Mouse (Mus musculus): Measurements from ENCODE around the gene Dysf.

Gene Dysf

DNA sequence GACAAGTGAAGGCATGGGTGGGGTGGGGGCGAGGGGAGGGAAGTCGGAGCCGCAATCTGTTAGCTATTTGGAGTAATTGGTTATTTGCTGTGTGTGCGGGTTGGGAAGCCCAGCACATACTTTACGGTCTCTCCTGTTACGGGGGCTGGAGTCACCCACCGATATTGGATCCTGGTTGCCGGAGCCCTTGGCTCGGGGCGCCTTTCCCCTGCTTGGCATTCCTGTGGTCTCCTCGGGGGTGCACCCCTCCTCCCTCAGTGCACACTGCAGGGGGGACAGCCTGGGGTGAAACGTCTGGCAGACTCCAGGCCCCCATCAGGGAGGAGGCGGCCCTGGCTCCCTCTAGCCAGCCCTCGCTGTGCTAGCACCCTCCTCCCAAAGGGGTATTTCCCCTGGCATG lies 159.2 kb downstream of the Dysf start:
- DNase-seq (ENCODE audit: low spot score in 2 of 2) = no peak

DNA sequence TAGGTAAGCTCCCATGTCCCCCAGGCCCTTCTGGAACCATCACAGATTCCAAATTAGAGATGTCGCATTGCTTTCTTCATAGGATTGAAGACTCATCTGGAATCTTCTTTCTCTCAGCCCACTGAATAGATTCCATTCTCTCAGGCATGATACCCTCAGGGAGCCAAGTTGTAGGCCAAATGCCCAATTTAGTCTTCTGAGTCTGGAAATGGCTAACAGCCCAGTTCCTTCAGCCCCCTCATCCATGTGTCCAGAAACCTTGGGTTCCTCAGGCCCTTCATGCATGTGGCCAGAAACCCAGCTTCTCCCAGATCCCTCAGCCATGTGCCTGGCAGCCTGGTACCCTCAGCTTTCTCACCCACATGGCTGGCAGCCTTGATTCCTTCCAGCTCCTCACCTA lies 160.2 kb downstream of the Dysf start:
- DNase-seq (ENCODE audit: low spot score in 2 of 2) = no peak

DNA sequence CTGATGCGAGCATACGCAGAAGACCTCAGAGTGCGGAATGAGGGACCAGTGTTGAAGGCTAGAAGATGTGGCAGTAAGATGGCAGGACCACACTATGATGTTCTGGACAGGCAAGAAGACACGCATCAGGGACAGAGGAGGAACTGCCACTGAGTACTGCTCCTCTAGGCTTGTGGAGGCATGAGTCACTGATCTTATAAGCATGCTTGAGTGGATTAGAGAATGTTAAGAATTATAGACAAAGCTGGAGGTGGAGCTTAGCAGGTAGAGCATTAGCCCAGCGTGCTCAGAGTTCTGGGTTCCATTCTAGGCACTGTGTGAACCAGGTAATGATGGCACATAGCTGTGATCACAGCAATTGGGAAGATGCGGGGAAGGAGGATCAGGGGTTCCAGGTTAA lies 165.2 kb downstream of the Dysf start:
- no peak for DNase-seq (ENCODE audit: low spot score in 2 of 2)

DNA sequence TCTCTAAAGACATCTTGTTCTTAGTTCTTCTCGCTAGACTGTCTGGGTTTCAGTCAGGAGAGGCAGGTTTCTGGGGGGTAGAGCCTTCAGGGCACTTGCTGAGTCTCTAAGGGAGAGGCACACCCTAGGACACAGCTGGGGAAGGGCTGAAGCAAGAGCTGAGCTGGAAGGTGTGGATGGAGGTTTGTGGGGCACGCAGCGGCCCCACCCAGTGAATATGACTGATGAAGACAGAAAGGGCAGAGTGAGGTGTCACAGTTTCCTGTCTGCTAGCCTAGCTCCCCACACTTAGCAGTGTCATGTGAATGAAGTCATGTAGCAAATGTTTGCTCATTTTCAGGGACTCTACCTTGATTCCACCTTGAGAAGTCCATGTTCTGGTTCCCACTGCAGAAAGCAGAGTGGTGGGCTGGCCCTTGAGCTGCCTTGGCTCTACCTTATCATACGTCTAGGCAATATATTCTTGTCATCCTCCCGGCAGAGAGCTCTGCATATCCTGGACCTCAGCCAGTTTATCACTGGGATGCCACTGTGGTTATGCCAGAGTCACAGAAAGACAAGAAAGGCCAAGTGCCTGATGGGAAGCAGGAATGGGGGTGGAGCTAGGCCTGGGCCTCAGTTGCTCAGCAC lies 170.5 kb downstream of the Dysf start:
- no peak for DNase-seq (ENCODE audit: low spot score in 2 of 2)

DNA sequence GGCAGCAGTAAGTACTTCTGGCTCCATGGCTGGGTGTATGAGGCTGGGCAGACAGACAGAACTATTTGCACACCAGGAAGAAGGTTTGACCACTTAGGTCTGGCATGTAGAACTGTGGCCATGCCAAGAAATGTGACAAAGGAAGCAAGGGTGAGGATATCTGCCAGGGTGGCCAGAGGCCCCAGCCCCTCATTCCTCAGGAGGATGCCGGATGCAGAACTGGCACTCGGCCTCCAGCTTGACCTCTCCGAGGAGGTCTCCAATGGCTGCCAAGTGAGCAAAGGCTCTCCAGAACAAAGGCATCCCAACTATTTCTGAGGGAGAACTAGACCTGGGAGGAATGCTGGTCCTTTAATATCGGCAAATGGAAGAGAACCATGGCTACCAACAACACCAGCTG lies 173.1 kb downstream of the Dysf start:
- DNase-seq (ENCODE audit: low spot score in 2 of 2) = no peak

DNA sequence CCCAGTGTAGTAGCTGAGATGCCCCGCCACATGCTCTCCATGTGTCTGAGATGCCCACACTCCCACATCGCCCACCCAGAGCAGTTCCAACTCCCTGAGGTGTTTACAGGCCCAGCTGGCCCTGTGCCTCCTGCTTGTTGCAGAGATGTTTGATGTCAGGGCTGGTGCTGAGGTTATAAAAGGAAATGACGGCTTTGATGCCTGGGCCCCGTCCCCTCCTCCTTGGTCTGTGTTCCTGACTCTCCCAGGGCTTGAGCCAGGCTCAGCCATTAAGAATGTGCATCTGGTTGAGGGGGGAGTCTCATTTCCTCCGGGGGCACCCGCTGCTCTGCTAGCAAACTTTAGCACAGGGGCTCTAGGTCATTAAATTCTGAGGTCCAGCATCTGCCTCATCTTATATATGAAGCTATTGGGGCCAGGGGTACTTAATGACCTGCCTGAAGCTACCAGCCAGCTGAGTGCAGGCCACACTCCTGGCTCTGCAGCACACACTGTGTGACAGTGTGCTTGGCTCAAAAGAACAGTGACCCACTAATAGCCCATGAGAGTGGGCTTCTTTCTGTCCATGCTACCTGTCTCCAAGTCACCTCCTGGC lies 183.4 kb downstream of the Dysf start:
- DNase-seq (ENCODE audit: low spot score in 2 of 2) = no peak

DNA sequence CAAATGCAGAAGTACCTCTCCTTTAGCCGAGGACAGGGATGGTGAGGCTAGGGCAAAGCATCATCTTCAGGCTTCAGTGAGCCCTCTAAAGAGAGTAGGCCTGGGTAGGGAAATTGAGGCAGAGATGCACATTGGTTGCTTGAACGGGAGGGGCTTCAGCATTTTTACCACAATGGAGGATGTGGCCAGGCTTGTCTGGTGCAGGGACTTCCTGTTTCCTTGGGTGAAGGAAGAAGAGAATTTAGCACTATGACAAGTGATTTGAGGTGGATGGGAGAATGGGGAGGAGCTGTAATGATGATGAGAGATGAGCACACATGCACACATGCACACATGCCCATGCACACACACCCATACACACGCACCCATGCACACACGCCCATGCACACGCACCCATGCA lies 188.1 kb downstream of the Dysf start:
- DNase-seq (ENCODE audit: low spot score in 2 of 2) = no peak

DNA sequence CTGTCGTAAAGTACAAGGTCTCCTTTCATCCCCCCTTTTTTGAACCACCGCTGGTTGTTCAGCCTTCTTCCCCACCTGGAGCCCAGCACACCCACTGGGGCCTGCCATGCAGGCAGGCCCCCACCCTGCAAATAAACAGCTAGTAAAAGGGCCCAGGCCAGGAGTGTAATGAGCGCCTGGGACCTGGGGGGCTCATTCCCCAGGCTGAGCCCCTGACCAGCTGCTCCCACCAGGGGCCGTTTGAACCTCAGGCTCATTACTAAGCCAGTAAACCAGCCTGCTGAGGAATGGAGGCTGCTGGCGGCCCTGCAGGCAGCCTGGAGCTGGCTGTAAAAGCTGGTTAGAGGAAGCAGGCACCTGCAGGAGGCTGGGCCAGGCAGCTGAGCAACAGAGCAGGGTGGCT lies 189.4 kb downstream of the Dysf start:
- DNase-seq (ENCODE audit: low spot score in 2 of 2) = no peak

DNA sequence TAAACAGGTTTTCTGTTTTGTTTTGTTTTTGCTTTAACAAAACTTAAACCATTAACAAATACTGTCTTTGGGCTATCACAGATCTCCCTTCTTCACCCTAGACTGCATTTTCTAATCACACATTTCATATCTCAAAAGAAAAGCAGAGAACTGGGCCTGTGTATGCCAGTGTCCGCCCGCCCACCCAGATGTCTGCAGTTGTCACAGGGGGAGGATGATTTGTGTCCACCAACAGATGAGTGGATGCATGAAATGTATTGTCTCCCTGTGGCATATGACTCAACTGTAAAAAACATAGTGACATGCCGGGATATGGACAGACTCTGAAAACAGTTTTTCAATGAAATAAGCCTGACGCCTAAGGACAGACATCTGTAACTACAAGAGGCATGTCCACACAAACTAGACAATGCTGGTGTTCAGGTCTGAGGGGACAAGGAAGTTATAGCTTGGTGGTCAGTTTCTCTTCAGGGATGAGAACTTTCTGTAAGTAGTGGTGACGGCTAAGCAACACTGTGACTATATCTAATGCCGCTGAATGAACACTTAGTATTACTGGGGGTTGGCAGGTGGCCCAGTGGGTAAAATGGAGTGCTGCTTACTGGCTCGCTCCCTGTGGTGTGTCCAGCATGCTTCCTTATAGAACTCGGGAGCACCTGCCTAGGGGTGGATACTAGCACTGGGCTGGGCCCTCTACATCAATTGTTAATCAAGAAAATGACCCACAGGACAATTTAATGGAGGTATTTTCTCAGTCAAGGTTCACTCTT lies 193.5 kb downstream of the Dysf start:
- no peak for DNase-seq (ENCODE audit: low spot score in 2 of 2)

DNA sequence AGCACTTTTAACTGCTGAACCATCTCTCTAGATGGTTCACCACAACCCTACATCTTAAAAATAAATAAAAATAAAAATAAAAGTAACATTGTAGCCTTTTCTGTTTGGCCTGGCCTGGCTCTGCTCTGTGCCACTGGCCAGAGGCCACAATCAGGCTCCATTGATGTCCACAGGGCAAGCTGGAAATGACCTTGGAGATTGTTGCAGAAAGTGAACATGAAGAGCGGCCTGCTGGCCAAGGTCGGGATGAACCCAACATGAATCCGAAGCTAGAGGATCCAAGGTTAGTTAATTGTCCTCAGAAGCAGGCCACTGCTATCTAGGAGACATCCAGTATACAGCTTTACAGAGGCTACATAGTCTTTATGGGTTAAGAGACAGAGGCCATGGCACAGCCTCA lies 197.2 kb downstream of the Dysf start:
- DNase-seq (ENCODE audit: low spot score in 2 of 2) = no peak

DNA sequence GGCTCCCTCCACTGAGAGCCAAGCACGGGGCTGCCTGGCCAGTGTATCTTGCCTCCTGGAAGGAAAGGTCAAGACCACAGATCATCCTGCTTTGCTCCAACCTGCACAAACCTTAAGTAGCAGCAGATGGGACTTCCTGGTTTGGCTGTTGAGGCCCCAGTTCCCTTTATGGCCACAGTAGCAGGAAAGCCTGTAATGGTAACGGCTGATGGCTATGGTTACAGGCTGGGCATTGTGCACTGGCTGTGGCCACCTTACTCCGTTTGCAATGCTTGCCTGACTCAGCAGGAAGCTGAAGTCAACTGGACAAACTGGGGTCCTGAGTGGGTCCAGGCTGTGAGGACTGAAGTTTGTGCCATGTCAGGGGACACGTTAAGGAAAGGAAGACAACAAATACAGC lies 200.2 kb downstream of the Dysf start:
- no peak for DNase-seq (ENCODE audit: low spot score in 2 of 2)

DNA sequence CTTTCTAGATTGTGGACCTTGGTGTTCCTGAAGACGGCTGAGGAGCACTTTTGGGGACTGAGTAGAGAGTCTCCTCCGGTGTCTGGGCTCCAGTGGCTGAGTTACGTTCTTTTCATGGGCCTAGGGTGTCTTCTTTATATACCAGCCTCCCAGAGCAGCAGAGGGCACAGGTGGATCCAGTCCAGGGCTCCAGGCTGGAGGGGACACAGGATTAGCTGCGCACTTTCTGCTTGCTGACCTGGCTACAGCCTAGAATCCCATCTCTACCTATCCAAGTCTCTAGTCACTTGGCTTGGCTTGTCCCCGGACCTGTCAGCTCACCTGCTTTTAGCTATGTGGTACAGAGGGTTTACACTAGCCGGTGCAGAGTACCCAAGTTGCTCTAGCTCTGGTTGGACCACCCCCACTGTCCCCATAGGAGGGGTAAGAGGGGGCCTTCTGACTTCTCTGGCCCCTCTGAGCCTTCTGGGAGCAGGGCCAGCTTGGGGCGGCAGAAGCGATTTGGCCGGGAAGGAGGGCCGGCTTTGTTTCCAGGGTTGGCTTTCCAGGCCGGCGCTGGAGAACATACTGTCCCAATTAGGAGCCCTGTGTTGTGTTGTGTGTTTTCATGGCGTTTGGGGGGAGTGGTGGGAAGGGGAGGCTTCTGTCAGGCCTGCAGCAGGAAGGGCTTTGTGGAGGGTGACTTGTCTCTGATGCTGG lies 201.5 kb downstream of the Dysf start:
- no peak for DNase-seq (ENCODE audit: low spot score in 2 of 2)

DNA sequence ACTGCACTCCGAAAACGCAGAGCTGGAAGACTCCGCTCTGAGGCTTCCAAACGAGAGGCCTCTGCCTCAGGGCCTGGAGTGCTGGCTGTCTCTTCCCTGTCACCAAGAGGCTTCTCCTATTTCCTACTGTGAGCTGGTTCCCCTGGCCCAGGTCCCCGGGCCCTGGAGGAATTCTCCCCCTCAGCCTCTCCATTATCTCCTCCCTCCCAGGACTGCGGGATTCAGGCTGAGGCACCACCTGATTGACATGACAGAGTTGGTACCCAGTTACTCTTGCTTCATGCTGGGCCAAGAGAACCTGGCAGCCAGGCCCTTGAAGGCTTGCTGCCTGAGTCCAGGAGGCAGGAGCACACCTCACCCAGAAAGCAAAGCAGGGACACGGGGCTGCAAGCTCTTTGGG lies 203.1 kb downstream of the Dysf start:
- DNase-seq (ENCODE audit: low spot score in 2 of 2) = no peak

DNA sequence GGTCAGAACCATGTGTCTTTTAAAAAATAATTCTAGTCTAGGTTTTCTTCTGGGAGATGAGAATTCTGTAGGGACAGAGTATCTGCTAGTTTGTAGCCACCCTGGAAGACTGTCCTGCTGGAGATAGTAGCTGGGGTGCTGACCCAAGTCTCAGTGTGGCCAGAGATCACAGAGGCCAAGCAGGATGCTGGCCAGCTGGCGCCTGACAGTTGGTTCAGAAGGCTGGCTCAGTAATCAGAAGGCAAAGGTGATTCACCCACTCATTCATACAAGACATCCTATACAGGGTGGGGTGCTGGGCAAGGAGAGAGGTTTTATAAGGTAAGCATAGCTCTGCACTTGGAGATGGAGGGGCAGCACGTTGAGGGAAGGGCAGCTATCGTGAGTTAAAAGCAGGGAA lies 204.7 kb downstream of the Dysf start:
- no peak for DNase-seq (ENCODE audit: low spot score in 2 of 2)

DNA sequence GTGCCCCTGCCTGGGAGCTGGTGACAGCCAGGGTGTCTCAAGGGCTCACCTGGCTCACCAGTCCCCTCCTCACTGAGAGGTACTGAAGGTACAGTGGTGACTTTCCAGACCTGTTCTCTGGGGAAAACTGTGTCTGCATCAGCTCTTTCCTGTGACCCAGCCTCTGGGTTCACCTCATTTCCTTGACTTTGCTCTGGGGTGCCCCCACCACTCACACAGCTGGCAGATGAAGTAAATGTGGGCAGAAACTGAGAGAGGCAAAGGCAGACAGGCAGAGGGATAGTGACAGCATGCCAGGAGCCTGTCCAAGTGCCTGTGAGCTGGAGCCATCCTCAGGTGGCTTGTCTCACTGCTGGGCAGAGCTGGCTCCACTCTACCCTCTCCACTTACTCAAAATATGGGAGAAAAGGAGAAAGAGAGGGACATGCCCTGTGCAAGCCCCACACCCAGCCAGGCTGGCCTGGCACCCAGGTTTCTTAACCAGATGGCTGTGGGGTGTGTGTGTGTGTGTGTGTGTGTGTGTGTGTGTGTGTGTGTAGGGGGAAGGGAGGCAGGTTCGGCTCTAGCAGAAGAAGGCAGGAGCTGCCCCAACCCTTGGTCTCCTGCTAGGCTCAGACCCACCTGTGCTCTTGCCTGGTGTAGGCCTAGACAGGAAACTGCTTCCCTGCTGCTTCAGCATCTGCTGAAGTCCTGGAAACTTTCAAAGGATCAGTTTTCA lies 209.0 kb downstream of the Dysf start:
- DNase-seq (ENCODE audit: low spot score in 2 of 2) = no peak

DNA sequence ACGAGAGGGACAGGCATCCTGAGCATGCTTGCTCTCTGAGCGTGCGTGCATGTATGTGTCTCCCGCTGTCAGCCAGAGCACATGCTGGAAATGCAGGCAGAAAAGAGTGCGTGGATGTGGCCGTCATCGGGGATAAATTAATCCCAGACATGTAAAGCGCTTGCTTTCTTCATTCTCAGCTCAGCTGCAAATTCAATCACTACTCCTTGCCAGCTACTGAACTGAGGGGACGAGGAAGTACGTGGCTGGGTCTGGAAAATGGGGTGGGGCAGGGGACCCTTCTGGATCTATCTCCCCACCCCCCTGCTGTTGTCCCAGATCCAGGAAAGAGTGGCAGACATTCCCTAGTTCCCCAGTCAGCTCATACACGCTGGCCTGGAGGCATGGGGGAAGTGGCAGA lies 210.7 kb downstream of the Dysf start:
- no peak for DNase-seq (ENCODE audit: low spot score in 2 of 2)

DNA sequence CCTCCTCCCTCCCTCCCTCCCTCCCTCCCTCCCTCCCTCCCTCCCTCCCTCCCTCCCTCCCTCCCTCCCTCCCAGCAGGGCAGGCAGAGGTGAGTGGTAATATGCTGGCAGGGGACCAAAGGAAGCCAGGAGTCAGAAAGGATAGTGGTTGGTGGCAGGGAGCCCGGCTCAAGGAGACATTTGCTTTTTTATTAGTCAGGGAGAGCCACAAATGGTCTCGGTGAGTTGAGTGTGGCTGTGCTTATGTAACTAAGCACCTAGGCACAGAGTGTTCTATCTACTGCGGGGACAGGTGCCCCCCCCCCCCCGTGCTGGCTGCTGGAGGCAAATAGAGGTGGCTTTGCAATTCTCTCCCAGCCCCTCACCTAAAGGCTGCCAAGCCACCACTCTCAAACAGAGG lies 216.5 kb downstream of the Dysf start:
- DNase-seq (ENCODE audit: low spot score in 2 of 2) = no peak

DNA sequence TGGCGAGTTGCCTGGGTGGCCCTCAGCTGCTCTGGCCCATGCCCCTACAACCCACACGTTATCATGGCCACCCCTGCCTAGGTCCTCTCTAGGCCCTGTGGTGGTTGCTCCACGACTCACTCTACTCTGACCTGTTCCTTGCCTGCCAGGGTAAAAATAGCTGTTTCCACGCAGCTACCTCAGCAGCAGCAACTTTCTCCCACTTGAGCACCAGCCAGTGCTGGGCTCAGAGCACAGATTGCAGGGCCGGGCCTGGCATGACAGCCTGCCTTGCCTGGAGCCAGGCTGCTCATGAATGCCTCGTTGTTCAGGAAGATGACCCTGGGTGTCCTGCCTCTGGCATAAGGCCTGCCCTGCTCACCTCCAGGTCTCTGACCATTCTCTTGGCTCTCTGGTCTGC lies 217.2 kb downstream of the Dysf start:
- no peak for DNase-seq (ENCODE audit: low spot score in 2 of 2)

DNA sequence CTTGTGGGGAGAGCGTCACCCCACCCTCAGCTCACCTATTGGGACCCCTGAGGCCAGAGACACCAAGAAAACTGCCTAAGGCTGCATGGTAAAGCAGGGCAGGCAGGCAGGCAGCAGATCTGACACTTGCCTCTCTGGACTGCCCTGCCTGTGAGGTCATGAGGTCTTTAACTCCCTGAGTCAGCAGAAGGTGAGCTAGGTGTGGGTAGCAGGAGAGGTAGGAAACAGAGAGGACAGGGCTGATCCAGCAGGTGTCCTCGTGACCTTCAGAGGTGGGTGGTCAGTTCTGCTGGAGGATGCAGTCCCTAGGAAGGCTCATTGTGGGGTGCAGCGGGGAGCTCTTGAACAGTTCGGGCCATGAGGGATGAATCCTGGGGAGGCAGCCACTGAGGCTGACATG lies 219.8 kb downstream of the Dysf start:
- DNase-seq (ENCODE audit: low spot score in 2 of 2) = no peak

DNA sequence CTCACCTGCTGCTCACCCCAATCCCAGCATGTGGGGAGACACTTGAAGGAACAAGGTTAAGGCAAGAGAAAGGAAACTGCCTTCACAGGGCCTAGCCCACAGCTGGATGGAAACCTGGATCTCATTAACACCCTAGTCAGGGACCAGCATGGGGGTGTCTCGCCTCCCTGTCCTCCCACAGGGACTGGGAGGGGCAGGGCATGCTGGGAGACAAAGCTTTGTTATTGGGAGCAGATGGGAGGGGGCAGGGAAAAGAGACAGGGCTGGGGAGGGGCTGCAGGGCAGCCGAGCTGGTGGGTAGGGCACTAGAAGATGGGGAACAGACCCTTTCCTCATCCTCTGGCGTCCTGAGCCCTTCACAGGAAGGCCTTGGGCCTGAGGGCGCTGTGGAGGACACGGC lies 220.4 kb downstream of the Dysf start:
- no peak for DNase-seq (ENCODE audit: low spot score in 2 of 2)

DNA sequence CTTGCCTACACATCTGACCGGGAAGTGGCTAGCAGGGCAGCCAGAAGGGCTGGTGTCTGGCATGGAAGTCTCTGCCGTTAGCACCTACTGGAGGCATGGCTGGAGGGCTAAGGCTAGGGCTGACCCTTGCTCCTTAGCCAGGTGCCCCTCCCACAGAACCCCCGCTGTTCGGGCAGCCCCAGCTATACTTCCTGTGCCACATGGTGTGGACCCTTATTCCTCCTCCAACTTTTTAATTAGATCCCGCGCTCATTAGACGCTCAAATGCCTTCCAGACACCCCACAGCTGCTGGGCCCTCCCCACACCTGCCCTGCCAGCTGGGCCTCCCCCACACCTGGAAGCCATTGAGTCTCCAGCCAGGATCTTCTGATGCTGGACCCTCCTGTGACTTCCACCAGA lies 221.3 kb downstream of the Dysf start:
- DNase-seq (ENCODE audit: low spot score in 2 of 2) = no peak

DNA sequence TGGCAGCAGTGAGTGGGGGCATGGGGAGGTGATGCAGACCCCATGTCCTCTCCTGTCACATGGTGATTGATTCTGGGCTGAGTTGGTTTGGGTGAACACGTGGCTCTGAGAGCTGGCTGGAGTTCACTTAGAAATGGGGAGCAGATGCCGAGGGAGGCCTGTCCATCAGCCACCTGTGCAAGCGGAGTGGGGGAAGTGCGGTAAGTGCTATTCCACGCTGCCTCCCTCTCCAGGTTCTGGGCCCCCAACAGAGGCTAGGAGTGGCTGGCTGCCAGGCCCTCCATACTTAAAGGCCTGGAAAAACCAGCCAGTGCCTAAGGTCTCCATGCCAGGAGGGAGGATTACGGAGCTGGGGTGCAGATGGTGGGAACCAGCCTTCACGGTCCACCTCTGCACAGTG lies 222.7 kb downstream of the Dysf start:
- no peak for DNase-seq (ENCODE audit: low spot score in 2 of 2)
